Mouse (Mus musculus): Measurements from ENCODE around the gene Grin2a.

- TF ChIP-seq CTCF (IDR thresholded peaks at IDR 0.05; ENCODE audit: borderline replicate concordance, control insufficient read depth, extremely low read depth, insufficient read depth, low read length, poor library complexity) (no peak), POLR2A (IDR thresholded peaks at IDR 0.05; ENCODE audit: control insufficient read depth, extremely low read depth, insufficient read depth, low read length, poor library complexity) (no peak)
These were observed 22.7 kb downstream of the Grin2a start for GRCm38 (mm10) chr16:9972705-9973104.
